Mouse (Mus musculus) megakaryocyte, embryonic 14.5 days (primary cell): ENCODE results near the gene Ubd.

Source experiments
- FLI1 ChIP-seq: IDR thresholded peaks from 2 replicates; pipeline ENCODE4 v1.6.1; 2012; ENCODE audit warnings: low read length, inconsistent platforms, mixed read lengths
- GATA1 ChIP-seq: IDR thresholded peaks from 3 replicates; pipeline ENCODE4 v1.6.1; 2012; ENCODE audit warnings: mixed read lengths, low read length, inconsistent platforms, borderline replicate concordance

GRCm38 (mm10) chr17:37219846-37220245 is 26.2 kb downstream of the Ubd start, which contains the start of gene Olfr96:
- TF ChIP-seq GATA1 (no peak), FLI1 (no peak)
